Mouse (Mus musculus) left cerebral cortex, postnatal 10 days (tissue): Measurements from ENCODE around the gene Rbm38. TPM values are rescaled to one million over a fixed set of nuclear protein-coding genes. Genes with fewer than 3 reads are reported as not detected.

Source experiments
- DNase-seq, 2 experiments: peaks; one replicate each; pipeline ENCODE4 v3.0.0; 2021 to 2022; ENCODE audit warnings: low spot score in 2 of 2, mixed read lengths in 1 of 2; ENCODE audit errors: extremely low spot score in 1 of 2
- intact Hi-C: fragments of 180-260 bp; cut with DNase I; formaldehyde crosslinking; loops from one replicate; pipeline ENCODE4 v1.15.1; 2025
- total RNA-seq, 2 experiments: library from RNA; stranded (reverse); gene quantifications; 2 replicates each; pipeline ENCODE4 v1.2.3; 2021

Rbm38 gene
- total RNA-seq, 2 experiments from 2014 or later = 2.7 to 2.8 TPM

DNA sequence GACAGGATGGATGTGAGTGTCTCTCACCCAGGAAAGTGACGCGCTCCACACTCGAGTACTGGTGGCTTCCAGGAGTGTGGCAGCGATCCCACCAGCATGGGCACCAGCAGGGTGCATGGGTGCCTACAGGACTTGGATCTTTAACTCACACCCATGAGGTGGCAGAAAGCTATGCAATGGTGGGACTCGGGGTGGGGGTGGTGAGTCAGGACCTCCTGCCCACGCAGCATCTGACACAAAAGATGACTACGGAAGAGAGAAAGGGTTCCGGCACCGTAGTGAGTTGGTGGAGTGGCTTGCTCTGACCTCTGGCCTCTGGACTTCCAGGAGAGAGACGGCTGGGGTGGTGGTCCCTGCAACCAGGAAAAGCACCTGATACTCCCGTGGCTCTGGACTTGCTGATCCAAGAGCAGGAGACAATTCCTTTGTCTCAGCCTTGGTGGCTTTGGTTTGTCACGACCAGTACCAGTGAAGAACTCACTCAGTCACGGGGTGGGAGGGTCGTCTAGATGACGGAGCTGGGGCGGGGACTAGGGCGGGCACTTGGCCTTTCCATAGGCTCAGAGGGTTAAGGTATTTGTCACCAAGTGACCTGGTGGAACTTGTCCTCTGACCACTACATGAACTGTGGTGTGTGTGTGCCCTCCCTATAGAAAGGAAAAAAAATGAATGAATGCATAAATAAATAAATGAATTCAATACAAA lies 27.9 kb downstream of the Rbm38 start:
- no peak for DNase-seq
- intact Hi-C loops = no loop called here

DNA sequence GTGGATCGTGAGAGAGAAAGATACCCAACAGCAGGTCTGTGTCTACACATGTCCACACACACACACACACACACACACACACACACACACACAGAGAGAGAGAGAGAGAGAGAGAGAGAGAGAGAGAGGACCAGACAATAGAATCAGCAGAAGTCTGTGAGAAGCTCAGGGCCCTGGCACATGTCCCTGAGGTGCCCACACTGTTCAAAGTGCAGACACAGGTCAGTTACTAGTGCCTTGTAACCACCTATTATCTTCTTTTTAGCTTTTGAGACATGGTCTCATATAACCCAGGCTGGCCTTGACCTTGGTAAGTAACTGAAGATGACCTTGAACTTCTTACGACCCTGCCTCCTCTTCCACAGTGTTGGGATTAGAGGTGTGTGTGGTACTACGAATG lies 28.9 kb downstream of the Rbm38 start:
- intact Hi-C loops = no loop called here

DNA sequence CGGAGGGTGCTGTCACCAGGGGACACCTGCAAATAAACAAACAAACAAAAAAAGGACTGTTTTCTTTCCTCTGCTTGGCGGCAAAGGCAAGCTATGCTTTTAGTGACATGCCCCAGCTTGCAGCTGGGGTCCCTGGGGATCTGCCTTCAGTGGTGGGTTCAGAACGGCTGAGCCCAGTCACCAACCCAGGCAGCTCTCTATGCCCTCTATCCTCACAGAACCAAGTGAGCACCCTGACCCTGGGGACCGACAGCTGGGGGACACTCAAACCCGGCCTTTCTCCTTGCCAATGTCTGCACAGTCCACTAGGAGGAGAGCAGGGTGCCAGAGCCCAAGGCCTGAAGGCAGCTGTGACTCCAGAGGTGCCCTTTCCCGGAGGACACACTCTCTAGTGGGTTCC lies 29.5 kb downstream of the Rbm38 start:
- intact Hi-C loops = no loop called here
- DNase-seq = no peak

More for the DNA sequence above, 28.9 kb downstream of the Rbm38 start:
- no peak for DNase-seq

DNA sequence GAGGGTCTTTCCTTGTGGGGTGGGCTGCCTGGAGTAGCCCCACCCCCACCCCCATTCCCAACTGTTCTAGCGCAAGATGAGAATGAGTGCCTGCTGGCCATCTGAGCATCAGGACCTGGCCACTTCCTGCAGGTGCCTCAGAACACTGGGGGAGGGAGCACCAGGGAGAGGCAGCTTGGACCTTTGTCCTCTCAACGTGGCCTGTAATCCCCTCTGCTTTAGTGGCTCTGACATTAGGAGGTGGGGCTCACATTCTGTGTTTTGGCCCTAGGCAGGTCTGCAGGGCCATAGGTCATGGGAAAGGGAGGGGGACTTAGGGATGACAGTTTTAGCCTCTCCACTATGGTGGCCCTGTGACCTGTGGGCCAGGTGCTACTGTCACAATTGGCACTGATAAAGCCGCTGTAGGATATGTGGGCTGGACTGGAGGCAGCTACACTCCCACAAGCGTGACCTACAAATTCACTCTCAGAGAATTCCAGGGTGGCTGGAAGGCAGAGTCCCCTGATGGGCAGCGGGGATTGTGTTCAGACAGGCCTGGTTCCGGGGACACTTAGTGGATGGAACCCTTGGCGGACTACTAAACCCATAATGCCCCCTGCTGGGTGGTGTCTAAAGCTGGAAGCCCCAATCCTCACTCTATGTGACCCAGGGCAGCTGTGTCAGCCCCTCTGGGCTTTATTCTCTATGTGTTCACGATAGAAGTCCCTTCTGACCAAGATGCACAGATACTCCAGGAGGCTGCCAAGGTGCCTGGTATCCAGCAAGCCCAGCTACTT lies 30.5 kb downstream of the Rbm38 start:
- no peak for DNase-seq
- intact Hi-C loops = no loop called here

DNA sequence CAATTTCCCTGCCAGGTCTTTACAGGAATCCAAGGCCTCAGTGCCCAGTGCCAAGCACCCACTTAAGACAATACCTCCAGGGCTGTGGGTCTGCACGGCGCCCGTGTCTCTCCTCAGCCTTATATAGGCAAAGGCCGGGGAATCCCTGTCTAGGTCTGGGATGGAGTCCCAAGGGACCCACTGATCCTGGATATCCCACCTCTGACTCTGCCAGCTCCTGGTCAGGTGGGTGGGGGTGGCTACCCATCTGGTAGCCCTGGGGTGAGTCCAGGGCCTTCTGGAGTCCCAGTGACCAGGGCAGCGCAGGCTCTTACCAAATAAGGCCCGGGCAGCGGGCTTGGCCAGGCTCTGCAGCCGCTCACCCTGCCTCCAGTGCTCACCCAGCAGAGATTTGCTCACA lies 32.6 kb downstream of the Rbm38 start:
- no peak for DNase-seq
- intact Hi-C loops = no loop called here

DNA sequence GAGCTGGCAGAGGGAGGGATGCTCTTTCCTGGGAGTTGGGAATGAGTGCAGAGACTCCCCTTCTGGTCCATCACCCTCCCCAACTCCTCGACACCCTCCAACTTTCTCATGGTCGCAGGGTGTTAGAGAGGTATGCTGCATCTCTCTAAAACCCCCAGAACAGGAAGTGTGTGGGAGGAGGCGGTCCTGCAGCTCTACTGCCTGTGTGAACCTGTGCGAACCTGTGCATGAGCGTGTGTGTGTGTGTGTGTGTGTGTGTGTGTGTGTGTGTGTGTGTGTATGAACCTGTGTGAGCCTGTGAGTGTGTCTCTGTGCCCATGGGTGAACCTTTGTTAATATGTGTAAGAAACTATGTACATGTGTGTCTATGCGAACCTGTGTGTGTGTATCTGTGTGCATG lies 33.5 kb downstream of the Rbm38 start:
- no peak for DNase-seq
- intact Hi-C loops = no loop called here

DNA sequence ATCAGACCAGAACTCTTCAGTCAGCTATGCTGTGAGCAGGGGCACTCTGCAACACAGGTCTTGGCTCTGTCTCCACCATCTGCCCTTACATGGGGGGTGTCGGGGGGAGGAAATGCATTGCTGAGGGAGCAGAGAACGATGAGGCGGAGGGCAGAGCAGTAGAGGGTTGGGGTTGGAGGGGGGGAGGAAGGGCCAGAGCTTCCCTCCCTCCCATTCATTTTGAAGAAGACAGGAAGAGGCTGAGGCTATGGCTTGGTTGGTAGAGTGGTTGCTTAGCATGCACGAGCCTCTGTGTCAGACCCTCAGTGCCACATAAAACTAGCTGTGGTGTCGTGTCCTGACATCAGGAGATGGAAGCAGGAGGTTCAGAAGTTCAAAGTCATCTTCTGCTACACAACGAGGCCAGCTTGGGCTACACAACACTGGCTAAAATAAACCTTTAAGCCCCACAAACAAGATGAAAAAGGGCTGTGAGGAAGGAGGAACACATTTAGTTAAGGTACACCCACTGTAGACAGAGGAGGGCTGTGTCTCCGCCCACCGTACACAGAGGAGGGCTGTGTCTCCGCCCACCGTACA lies 36.1 kb downstream of the Rbm38 start:
- no peak for DNase-seq
- intact Hi-C loops = no loop called here

DNA sequence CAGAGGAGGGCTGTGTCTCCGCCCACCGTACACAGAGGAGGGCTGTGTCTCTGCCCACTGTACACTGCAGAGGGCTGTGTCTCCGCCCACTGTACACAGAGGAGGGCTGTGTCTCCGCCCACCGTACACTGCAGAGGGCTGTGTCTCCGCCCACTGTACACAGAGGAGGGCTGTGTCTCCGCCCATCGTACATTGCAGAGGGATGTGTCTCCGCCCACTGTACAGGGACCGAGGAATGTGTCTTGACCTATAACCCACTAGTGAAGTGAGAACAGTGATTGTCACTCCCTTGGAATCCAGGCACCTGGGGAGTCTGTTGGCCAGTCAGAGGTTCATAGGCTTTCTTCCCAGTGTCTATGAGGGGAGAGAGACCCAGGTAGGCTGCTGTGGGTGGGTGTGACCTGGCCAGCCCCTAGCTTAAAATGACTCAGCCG lies 36.6 kb downstream of the Rbm38 start:
- DNase-seq = no peak
- intact Hi-C loops = no loop called here

DNA sequence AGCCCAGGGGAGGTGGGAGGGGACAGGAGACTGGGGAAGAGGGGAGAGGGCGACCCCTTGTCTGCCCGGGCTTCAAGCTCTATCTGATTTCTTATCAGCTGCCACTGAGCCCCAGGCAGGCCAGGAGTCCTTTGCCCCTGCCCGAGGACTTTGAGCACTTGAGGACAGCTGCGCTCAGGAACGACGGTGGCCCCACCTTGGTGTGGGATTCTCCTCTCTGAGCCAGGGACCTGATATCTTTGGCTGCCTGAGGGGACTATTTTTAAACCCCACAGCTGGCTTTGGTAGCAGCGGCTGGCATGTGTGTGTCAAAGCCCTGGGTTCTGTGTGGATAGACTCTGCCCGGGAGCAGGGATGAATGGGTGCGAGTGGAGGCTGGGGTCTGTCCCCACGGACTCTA lies 37.3 kb downstream of the Rbm38 start:
- no peak for DNase-seq
- intact Hi-C loops = no loop called here

DNA sequence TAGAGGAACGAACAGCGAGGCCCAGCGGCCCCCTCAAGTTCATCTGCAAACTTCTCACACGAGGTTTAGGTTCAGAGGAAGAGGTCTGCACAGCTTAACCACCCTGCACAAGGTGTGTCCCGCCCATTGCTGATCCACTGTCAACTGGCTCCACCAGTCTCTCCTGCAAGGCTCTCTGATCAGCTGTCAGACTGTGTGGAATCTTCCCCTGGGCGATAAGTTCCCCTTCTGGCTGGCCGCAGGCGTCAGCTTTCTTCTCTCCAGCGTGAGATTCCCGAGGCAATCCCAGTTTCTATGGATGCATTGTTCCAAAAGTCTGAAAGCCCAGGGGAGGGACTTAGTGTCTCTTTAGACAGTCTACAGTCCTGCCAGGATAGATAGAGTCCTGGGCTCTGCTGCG lies 38.0 kb downstream of the Rbm38 start:
- intact Hi-C loops = no loop called here
- no peak for DNase-seq

DNA sequence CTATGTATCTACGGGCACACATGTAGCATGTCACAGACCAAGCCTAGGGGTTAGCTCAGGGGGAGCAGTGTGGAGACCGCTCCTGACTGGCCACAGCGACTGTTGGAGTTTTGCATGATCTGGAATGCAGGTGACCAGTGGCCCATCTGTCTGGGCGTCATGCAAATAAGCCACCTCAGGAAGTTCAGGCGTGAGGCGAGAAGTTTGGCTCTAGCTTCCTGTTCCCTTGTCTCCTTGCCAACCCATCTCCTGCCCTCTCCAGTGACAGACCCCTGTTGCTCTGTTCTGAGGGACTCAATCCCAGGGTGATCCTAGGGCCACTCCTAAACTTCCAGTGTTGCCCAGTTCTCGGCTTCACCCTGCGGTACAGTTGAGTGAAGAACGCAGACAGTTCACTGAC lies 40.2 kb downstream of the Rbm38 start:
- no peak for DNase-seq
- intact Hi-C loops = no loop called here

DNA sequence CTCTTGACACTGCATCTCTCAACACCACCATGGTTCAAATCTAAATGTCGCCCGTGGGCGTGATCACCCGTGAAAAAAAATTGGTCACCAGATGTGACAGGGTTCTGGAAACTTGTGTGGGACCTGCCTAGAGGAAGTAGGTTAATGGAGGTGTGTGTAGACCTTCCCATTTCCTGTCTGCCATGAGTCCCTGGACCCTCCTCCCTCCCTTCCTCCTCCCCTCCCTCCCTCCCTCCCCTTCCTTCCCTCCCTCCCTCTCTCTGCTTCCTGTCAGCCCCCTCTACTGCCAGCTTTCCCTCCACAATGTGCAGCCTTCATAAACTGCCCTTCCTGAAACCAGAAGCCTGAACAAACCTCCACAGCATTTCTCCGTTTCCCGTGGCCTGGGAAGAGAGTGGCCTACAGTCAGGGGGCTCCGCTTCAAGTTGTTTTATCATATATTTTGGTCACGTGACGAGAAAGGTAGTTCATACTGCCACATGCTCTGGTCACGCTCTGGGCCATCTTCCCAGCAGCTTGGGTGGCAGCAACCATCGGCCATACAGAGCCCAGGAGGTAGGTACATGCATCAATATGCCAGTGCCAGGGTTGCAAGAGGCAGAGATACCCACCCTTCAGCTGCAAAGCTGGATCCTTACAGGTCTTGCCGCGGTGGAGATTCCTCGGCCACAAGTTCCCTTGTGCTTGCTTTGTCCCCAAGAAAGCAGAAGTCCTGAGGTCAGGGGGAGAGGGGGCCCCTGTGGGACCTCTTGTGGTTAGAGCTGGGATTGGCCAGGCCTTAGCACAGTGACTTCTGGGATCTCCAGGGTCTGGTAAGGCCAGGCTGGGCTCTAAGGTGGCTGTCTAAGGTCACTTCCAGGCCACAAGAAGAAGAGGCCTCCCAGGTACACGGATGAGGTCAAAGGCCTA lies 41.4 kb downstream of the Rbm38 start:
- DNase-seq = no peak
- intact Hi-C loops = no loop called here

DNA sequence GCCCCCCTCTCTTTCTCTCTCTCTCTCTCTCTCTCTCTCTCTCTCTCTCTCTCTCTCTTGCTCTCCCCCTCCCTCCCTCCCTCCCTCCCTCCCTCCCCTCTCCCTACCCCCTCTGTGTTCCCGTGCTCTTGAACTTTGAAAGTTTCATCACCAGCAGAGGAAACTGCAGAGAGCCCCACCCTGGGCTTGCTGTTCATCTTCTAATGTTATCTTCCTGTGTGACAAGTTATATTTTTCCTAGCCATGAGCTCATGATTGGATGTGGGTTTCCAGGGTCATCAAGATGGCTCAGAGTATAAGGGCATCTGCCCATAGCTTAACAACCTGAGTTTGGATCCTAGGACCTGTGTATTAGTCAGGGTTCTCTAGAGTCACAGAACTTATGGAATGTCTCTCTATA lies 42.9 kb downstream of the Rbm38 start:
- intact Hi-C loops = no loop called here
- DNase-seq = no peak

DNA sequence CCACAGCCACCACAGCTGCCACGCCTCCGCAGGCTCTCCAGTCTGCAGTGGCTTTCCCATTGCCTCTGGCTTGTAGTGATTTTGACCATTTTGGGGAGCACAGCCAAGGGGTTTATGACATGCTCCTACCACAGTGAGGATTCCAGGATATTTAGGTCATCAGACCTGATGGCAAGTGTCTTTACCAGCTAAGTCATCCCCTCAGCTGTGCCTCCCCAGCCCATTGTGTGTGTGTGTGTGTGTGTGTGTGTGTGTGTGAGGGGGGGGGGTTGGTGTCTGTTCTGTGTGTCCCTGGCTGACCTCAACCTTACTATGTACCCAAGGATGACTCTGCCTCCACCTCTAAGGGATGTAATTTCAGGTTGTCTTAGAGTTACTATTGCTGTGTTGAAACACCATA lies 44.6 kb downstream of the Rbm38 start:
- intact Hi-C loops = no loop called here
- no peak for DNase-seq

DNA sequence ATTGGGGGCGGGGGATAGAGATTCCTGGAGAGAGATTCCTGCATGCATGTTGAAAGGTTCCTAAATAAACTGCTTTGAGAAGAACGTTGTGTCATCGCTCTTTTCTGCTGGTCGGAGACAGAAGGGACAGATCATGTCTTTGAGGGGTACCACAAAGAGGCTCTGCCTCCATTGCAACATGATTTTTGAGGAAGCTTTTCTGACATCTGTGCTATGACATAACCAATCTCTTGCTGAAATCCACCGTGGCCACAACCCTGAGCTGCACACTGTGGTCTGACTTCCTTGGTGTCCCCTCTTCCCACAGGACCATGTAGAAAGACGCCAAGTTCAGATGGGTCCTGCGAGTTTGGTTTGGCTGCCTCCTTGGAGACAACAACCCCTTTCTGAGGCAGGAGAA lies 52.6 kb downstream of the Rbm38 start:
- intact Hi-C loops = no loop called here
- no peak for DNase-seq

DNA sequence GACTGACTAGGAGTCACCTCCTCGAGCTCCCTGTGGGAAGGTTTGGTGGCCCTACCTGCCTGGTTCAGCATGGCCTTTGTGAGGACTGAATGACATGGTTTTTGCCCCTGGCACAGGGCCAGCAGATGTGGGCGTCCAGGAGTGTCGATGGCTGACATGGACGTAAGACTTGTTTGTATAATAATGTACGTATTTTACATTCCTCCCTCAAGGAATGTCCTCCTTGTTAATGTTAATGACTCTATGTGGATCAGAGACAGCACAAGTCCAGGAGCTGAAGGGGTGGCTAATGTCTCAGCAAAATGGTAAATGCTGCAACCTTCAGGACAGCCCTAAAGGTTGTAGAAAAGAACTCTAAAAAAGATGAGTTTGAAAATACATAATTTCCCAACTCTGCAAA lies 53.4 kb downstream of the Rbm38 start:
- DNase-seq = peak in 1 of 2 experiments; percentile 31

DNA sequence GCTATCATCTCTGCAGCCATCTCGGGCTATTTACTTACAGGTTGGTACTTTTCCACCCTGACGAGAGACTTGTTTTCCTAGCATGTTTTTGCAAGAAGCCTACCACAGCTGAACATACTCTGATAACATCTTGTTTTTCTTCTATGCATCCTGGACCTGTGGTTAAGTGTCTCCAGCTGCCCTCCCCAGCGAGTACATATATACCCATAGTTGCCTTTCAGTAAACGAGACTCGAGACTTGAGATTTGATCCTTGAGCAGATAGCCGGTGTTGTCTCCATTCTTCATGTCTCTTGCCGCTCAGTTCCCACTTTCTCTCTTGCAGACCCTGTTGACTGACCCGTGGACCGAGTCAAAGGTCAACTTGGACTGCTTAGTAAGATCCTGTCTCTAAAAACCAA lies 56.6 kb downstream of the Rbm38 start:
- intact Hi-C loops = no loop called here

More for the DNA sequence above, 53.4 kb downstream of the Rbm38 start:
- intact Hi-C loops = no loop called here

DNA sequence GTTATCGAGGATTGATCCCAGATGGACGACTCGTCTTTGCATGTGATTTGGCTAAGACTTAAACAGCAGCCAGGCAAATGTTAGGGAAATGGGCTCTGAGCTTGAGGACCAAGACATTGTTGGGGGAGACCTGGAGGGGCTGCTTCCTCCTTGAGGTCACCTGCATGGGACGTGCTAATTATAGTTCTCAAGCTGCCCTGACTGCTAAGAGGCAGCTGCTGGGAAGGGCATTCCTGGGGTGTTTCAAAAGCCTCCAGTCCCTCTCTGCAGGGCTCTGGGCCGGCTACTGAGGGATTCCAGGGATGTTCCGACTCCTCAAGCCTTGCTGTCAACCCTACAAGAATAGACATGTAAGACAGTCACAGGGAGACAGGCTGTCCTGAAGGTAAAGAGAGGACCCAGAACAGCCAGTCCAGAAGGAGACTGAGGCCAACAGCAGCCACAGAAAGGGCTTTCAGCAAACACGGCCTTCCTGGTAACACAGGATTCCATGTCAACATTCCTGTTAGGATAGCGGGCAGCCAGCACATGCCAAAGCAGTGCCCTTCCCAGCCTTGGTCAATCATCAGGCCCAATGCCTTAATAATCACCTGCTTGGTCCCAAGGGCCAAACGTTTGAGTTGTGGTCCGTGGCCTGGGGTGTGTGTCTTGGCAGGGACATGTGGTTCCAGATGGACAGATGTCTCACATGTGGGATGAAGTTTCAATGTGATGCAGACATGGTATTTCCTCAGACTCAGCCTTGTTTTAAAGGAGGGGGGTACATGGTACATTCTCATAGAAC lies 59.7 kb downstream of the Rbm38 start:
- intact Hi-C loops = loop anchor here (10.0 kb wide), 1 partner anchor 55 kb away; the partner anchor contains the start of gene Rbm38
- no peak for DNase-seq

More for the DNA sequence above, 56.6 kb downstream of the Rbm38 start:
- DNase-seq = no peak
